Mouse (Mus musculus) stomach, postnatal 0 days (tissue): Measurements from ENCODE around the gene Adgrg2.

Experiments used
- CTCF ChIP-seq: IDR thresholded peaks from 2 replicates; pipeline ENCODE4 v1.5.1; 2016; ENCODE audit warnings: antibody characterized with exemption, low read depth, mild to moderate bottlenecking, moderate library complexity
- EP300 ChIP-seq: optimal IDR thresholded peaks from 2 replicates; pipeline ENCODE3; 2016; ENCODE audit warnings: antibody characterized with exemption

DNA sequence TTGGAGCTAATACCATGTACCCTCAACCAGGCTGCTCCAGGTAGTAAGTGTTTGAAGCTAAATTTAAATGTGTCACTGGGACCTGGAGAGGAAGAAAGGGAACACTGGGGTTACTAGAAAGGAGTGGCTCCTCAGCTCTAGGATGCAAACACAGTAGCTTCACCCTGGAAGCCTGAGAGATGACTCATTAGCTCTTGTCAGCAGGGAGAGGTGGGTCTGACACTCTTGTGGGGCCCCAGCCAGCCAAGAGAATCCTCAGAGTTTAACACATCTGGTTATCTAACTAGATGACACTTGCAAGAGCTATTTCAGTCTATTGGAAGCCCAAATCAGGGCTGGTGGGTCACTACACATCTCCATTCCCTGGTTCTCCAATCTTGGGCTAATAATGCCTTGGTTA is 50.8 kb downstream of the Adgrg2 start:
- TF ChIP-seq CTCF, result no peak
- no peak for TF ChIP-seq EP300
